Mouse (Mus musculus): Measurements from ENCODE around the gene Tmem126a. TPM values are rescaled to one million over a fixed set of nuclear protein-coding genes. Genes with fewer than 3 reads are reported as not detected.

Tmem126a gene
- total RNA-seq, 2 experiments from 2014 or later = 38.1 to 40.0 TPM

GRCm38 (mm10) chr7:90444206-90444605 is 12.8 kb downstream of the Tmem126a start:
- Histone ChIP-seq H3K27ac (no peak overlapping the region), H3K4me3 (peak overlapping the region; percentile 75)
- no peak for TF ChIP-seq CTCF (IDR thresholded peaks at IDR 0.05)
- DNase-seq (ENCODE audit: extremely low spot score in 1 of 2, low spot score in 2 of 2) = no peak
- intact Hi-C loops (cut with DNase I) = loop anchor here (1.0 kb wide), 1 partner anchor 32 kb away; the partner anchor contains the start of genes Dlg2 and Tmem126b

- Histone ChIP-seq H3K27ac (peak overlapping the region; percentile 96), H3K4me3 (peak overlapping the region; percentile 75)
- intact Hi-C loops (cut with DNase I) = loop anchor here (1.0 to 2.0 kb wide), 2 partner anchors 13 to 33 kb away; partner anchors contain the start of genes Dlg2, Tmem126a and Tmem126b
- peak; percentile 73 to 78 for DNase-seq (ENCODE audit: extremely low spot score in 1 of 2, low spot score in 2 of 2)
- peak; percentile 60 for TF ChIP-seq CTCF (IDR thresholded peaks at IDR 0.05)
Observed at GRCm38 (mm10) chr7:90443101-90444091, 13.6 kb downstream of the Tmem126a start.

- intact Hi-C loops (cut with DNase I) = loop anchor here (1.0 to 2.0 kb wide), 2 partner anchors 14 to 16 kb away; partner anchors contain the start of genes Ccdc89 and Tmem126a
- Histone ChIP-seq H3K4me3 (peak within 1 kb of the TSS; percentile 75), H3K27ac (peak within 1 kb of the TSS; percentile 96)
- TF ChIP-seq CTCF (IDR thresholded peaks at IDR 0.05) = no peak
- peak; percentile 94 to 96 for DNase-seq (ENCODE audit: extremely low spot score in 1 of 2, low spot score in 2 of 2)
Observed at GRCm38 (mm10) chr7:90442518-90443080, 14.4 kb downstream of the Tmem126a start, which contains the start of gene Crebzf. Crebzf (plus strand) TSS chr7:90442729.

GRCm38 (mm10) chr7:90442070-90442469 is 15.0 kb downstream of the Tmem126a start:
- Histone ChIP-seq H3K4me3 (peak overlapping the region; percentile 75), H3K27ac (peak overlapping the region; percentile 96)
- TF ChIP-seq CTCF (IDR thresholded peaks at IDR 0.05) = no peak
- intact Hi-C loops (cut with DNase I) = loop anchor here (1.0 to 2.0 kb wide), 2 partner anchors 15 to 16 kb away; partner anchors contain the start of genes Ccdc89 and Tmem126a
- no peak for DNase-seq (ENCODE audit: extremely low spot score in 1 of 2, low spot score in 2 of 2)

GRCm38 (mm10) chr7:90440044-90440443 is 17.0 kb downstream of the Tmem126a start:
- Histone ChIP-seq H3K4me3 (no peak overlapping the region), H3K27ac (no peak overlapping the region)
- DNase-seq (ENCODE audit: extremely low spot score in 1 of 2, low spot score in 2 of 2) = no peak
- intact Hi-C loops (cut with DNase I) = no loop called here
- TF ChIP-seq CTCF (IDR thresholded peaks at IDR 0.05) = no peak

GRCm38 (mm10) chr7:90432221-90432620 is 24.8 kb downstream of the Tmem126a start:
- Histone ChIP-seq H3K4me3 (no peak overlapping the region), H3K27ac (no peak overlapping the region)
- intact Hi-C loops (cut with DNase I) = no loop called here
- no peak for DNase-seq (ENCODE audit: extremely low spot score in 1 of 2, low spot score in 2 of 2)
- no peak for TF ChIP-seq CTCF (IDR thresholded peaks at IDR 0.05)

GRCm38 (mm10) chr7:90427006-90427405 is 30.0 kb downstream of the Tmem126a start:
- intact Hi-C loops (cut with DNase I) = no loop called here
- Histone ChIP-seq H3K27ac (no peak overlapping the region), H3K4me3 (peak overlapping the region; percentile 58)
- DNase-seq (ENCODE audit: extremely low spot score in 1 of 2, low spot score in 2 of 2) = no peak
- no peak for TF ChIP-seq CTCF (IDR thresholded peaks at IDR 0.05)

GRCm38 (mm10) chr7:90426020-90427001 is 30.7 kb downstream of the Tmem126a start, which contains the start of gene Ccdc89:
Ccdc89 (plus strand) TSS chr7:90426577.
- H3K4me3 ChIP-seq = peak within 1 kb of the TSS; percentile 58
- no peak for TF ChIP-seq CTCF (IDR thresholded peaks at IDR 0.05)
- H3K27ac ChIP-seq = peak within 1 kb of the TSS; percentile 34; the same call in 1 of the 2 replicates
- intact Hi-C loops (cut with DNase I) = loop anchor here (1.0 kb wide), 2 partner anchors 16 to 47 kb away; partner anchors contain the start of gene Crebzf
- peak; percentile 69 to 74 for DNase-seq (ENCODE audit: extremely low spot score in 1 of 2, low spot score in 2 of 2)

GRCm38 (mm10) chr7:90409934-90410333 is 47.1 kb downstream of the Tmem126a start:
- intact Hi-C loops (cut with DNase I) = loop anchor here (2.0 to 5.0 kb wide), 2 partner anchors 128 to 411 kb away; no protein-coding TSS in a partner anchor
- TF ChIP-seq CTCF (IDR thresholded peaks at IDR 0.05) = peak; percentile 89
- DNase-seq (ENCODE audit: extremely low spot score in 1 of 2, low spot score in 2 of 2) = peak; percentile 49 to 73
- Histone ChIP-seq H3K27ac (no peak overlapping the region), H3K4me3 (no peak overlapping the region)

Other genes with a start within 250 kb of the Tmem126a start
- not detected for gene Ccdc83, start 191.5 kb downstream of the Tmem126a start, total RNA-seq (2021)
- gene Sytl2, start 155.0 kb downstream of the Tmem126a start, total RNA-seq (2021) = 10 to 100 TPM; 87.1 to 90.8 TPM
- under 1 TPM; 0.91 to 0.96 TPM for gene Ccdc89, start 30.7 kb downstream of the Tmem126a start, total RNA-seq (2021)
- 100 to 1,000 TPM in 1 of 2 experiments, 10 to 100 TPM in 1; 98.8 to 105 TPM for gene Crebzf, start 14.5 kb downstream of the Tmem126a start, total RNA-seq (2021)
- gene Tmem126b, start 18.8 kb upstream of the Tmem126a start, total RNA-seq (2021) = 10 to 100 TPM; 24.8 to 26.4 TPM
- 100 to 1,000 TPM; 295 to 301 TPM for gene Dlg2, start 19.4 kb upstream of the Tmem126a start, total RNA-seq (2021)

Data from left cerebral cortex, adult 2 months (tissue).